Mouse (Mus musculus) hindbrain, embryonic 12.5 days (tissue): ENCODE data around the gene Fis1. TPM values are rescaled to one million over a fixed set of nuclear protein-coding genes. Genes with fewer than 3 reads are reported as not detected.

Source experiments
- ATAC-seq: fragments of 200-750 bp; cut with Nextera tagmentation; 2 replicates; pipeline ENCODE4 v1.8.0; 2017; ENCODE audit warnings: moderate TSS enrichment; ENCODE audit not compliant: low FRiP score
- H3K27ac ChIP-seq: fragments of 300-500 bp; sonication (generic); 2 replicates; pipeline ENCODE4 v1.5.1; 2016; ENCODE audit warnings: mild to moderate bottlenecking
- H3K27me3 ChIP-seq: fragments of 300-500 bp; sonication (generic); 2 replicates; pipeline ENCODE4 v1.6.1; 2016; ENCODE audit warnings: mild to moderate bottlenecking
- H3K36me3 ChIP-seq: fragments of 300-500 bp; sonication (generic); 2 replicates; pipeline ENCODE4 v1.6.1; 2016; ENCODE audit warnings: mild to moderate bottlenecking
- H3K4me1 ChIP-seq: fragments of 300-500 bp; sonication (generic); 2 replicates; pipeline ENCODE4 v1.6.1; 2016
- H3K4me2 ChIP-seq: fragments of 300-500 bp; sonication (generic); replicated peaks from 2 replicates; pipeline ENCODE4 v1.6.1; 2016; ENCODE audit warnings: mild to moderate bottlenecking
- H3K4me3 ChIP-seq: fragments of 300-500 bp; sonication (generic); 2 replicates; pipeline ENCODE4 v1.5.1; 2016; ENCODE audit warnings: mild to moderate bottlenecking
- H3K9ac ChIP-seq: fragments of 300-500 bp; sonication (generic); 2 replicates; pipeline ENCODE4 v1.6.1; 2016; ENCODE audit warnings: mild to moderate bottlenecking, moderate library complexity
- H3K9me3 ChIP-seq: fragments of 300-500 bp; sonication (generic); replicated peaks from 2 replicates; pipeline ENCODE4 v1.6.1; 2016; ENCODE audit warnings: mild to moderate bottlenecking
- WGBS: fragments of 180-500 bp; shearing (Covaris S2); methylation state at CpG from one replicate; pipeline ENCODE4 v1.1.7; 2016; 5-methylcytosine and 5-hydroxymethylcytosine counted together
- polyA plus RNA-seq: library from polyadenylated mRNA; unstranded; fragments of >200 nt; fragmentation: Nextera tagmentation; extraction: Ambion mirVana; gene quantifications from 2 replicates; pipeline ENCODE4 v1.2.1, GENCODE M21; 2016

Fis1 gene
- polyA plus RNA-seq, 1 experiment from 2014 or later = 324 TPM

GRCm38 (mm10) chr5:136982338-136982930 is 29.4 kb downstream of the Fis1 start:
- ATAC-seq = no peak
- Histone ChIP-seq H3K4me3 (no peak overlapping the region), H3K4me1 (peaks cover 8% of the 10 kb centered on the region), H3K9ac (no peak overlapping the region), H3K27me3 (no peaks in the 10 kb centered on the region), H3K9me3 (no peaks in the 10 kb centered on the region), H3K27ac (no peak overlapping the region), H3K36me3 (peaks cover 28% of the 10 kb centered on the region), H3K4me2 (no peak overlapping the region)
- 44% methylated on average over 15 of the region's 16 CpGs for WGBS

GRCm38 (mm10) chr5:136984828-136985227 is 31.8 kb downstream of the Fis1 start:
- Histone ChIP-seq H3K9me3 (no peaks in the 10 kb centered on the region), H3K27me3 (no peaks in the 10 kb centered on the region)

GRCm38 (mm10) chr5:136986695-136987137 is 33.6 kb downstream of the Fis1 start, which contains the start of gene Plod3:
Plod3 (plus strand) TSS chr5:136987019.
- no peaks in the 10 kb centered on the region for H3K27me3 ChIP-seq
- no peaks in the 10 kb centered on the region for H3K9me3 ChIP-seq
- H3K27ac ChIP-seq = peak within 1 kb of the TSS; percentile 97
- ATAC-seq = peak; percentile 90
- peaks cover 20% of the 10 kb centered on the region for H3K4me1 ChIP-seq
- peaks cover 39% of the 10 kb centered on the region for H3K36me3 ChIP-seq
- under 1% methylated on average over 26 of the region's 26 CpGs for WGBS
- peak within 1 kb of the TSS; percentile 77 for H3K4me3 ChIP-seq
- peak within 1 kb of the TSS; percentile 91 for H3K9ac ChIP-seq
- peak within 1 kb of the TSS; percentile 87 for H3K4me2 ChIP-seq

More at GRCm38 (mm10) chr5:136984828-136985227, 31.8 kb downstream of the Fis1 start:
- Histone ChIP-seq H3K36me3 (peaks cover 33% of the 10 kb centered on the region), H3K9ac (no peak overlapping the region), H3K4me1 (peaks cover 20% of the 10 kb centered on the region), H3K4me2 (no peak overlapping the region), H3K4me3 (no peak overlapping the region), H3K27ac (no peak overlapping the region)
- WGBS = 59% methylated on average over 14 of the region's 14 CpGs
- no peak for ATAC-seq

GRCm38 (mm10) chr5:136987138-136987933 is 34.3 kb downstream of the Fis1 start:
- WGBS = under 1% methylated on average over 67 of the region's 67 CpGs
- Histone ChIP-seq H3K4me2 (peak overlapping the region; percentile 87), H3K9ac (peak overlapping the region; percentile 91), H3K4me1 (peaks cover 20% of the 10 kb centered on the region), H3K27me3 (no peaks in the 10 kb centered on the region), H3K4me3 (peak overlapping the region; percentile 77), H3K9me3 (no peaks in the 10 kb centered on the region), H3K36me3 (peaks cover 39% of the 10 kb centered on the region), H3K27ac (peak overlapping the region; percentile 97)
- ATAC-seq = peak; percentile 70

GRCm38 (mm10) chr5:136987934-136988271 is 34.8 kb downstream of the Fis1 start, which contains the start of gene Znhit1:
Znhit1 (minus strand) TSS chr5:136988021.
- Histone ChIP-seq H3K36me3 (peaks cover 44% of the 10 kb centered on the region), H3K4me1 (peaks cover 20% of the 10 kb centered on the region), H3K27ac (peak within 1 kb of the TSS; percentile 97), H3K4me2 (peak within 1 kb of the TSS; percentile 87), H3K9me3 (no peaks in the 10 kb centered on the region), H3K27me3 (no peaks in the 10 kb centered on the region), H3K9ac (peak within 1 kb of the TSS; percentile 91), H3K4me3 (peak within 1 kb of the TSS; percentile 77)
- ATAC-seq = no peak
- 9% methylated on average over 12 of the region's 12 CpGs for WGBS

GRCm38 (mm10) chr5:136988420-136988819 is 35.3 kb downstream of the Fis1 start:
- H3K9ac ChIP-seq = peak overlapping the region; percentile 91
- ATAC-seq = no peak
- no peak overlapping the region for H3K27ac ChIP-seq
- peak overlapping the region; percentile 87 for H3K4me2 ChIP-seq
- H3K36me3 ChIP-seq = peaks cover 50% of the 10 kb centered on the region
- H3K4me3 ChIP-seq = peak overlapping the region; percentile 77
- H3K27me3 ChIP-seq = no peaks in the 10 kb centered on the region
- 72% methylated on average over 5 of the region's 7 CpGs for whole genome bisulfite sequencing
- H3K9me3 ChIP-seq = no peaks in the 10 kb centered on the region
- peaks cover 20% of the 10 kb centered on the region for H3K4me1 ChIP-seq

GRCm38 (mm10) chr5:136989801-136990200 is 36.7 kb downstream of the Fis1 start:
- Histone ChIP-seq H3K9ac (no peak overlapping the region), H3K4me3 (no peak overlapping the region), H3K9me3 (no peaks in the 10 kb centered on the region), H3K36me3 (peaks cover 59% of the 10 kb centered on the region), H3K27me3 (no peaks in the 10 kb centered on the region), H3K27ac (no peak overlapping the region), H3K4me1 (peaks cover 20% of the 10 kb centered on the region), H3K4me2 (no peak overlapping the region)
- ATAC-seq = no peak
- 97% methylated on average over 6 of the region's 6 CpGs for WGBS

- Histone ChIP-seq H3K27ac (no peak overlapping the region), H3K9ac (no peak overlapping the region), H3K9me3 (no peaks in the 10 kb centered on the region), H3K4me2 (no peak overlapping the region), H3K27me3 (no peaks in the 10 kb centered on the region), H3K4me1 (peaks cover 2% of the 10 kb centered on the region; the same call in 1 of the 2 replicates), H3K36me3 (peaks cover 22% of the 10 kb centered on the region), H3K4me3 (no peak overlapping the region)
- WGBS = 85% methylated on average over 3 of the region's 5 CpGs
- ATAC-seq = no peak
Observed at GRCm38 (mm10) chr5:136999449-136999848, 46.4 kb downstream of the Fis1 start.

- Histone ChIP-seq H3K4me3 (no peak overlapping the region), H3K9ac (no peak overlapping the region), H3K27ac (no peak overlapping the region), H3K27me3 (no peaks in the 10 kb centered on the region), H3K4me1 (peaks cover 2% of the 10 kb centered on the region; the same call in 1 of the 2 replicates), H3K4me2 (no peak overlapping the region), H3K36me3 (peaks cover 11% of the 10 kb centered on the region), H3K9me3 (no peaks in the 10 kb centered on the region)
- no peak for ATAC-seq
- WGBS = 88% methylated on average over 2 of the region's 2 CpGs
Observed at GRCm38 (mm10) chr5:137000612-137001011, 47.5 kb downstream of the Fis1 start.

- Histone ChIP-seq H3K4me3 (no peak overlapping the region), H3K4me1 (no peaks in the 10 kb centered on the region), H3K27me3 (no peaks in the 10 kb centered on the region), H3K36me3 (no peaks in the 10 kb centered on the region), H3K9me3 (no peaks in the 10 kb centered on the region), H3K27ac (no peak overlapping the region), H3K4me2 (no peak overlapping the region), H3K9ac (no peak overlapping the region)
- no peak for ATAC-seq
- 75% methylated on average over 8 of the region's 8 CpGs for WGBS
Observed at GRCm38 (mm10) chr5:137007276-137007675, 54.2 kb downstream of the Fis1 start.

- Histone ChIP-seq H3K27ac (no peak overlapping the region), H3K9me3 (no peaks in the 10 kb centered on the region), H3K4me2 (no peak overlapping the region), H3K4me1 (no peaks in the 10 kb centered on the region), H3K27me3 (no peaks in the 10 kb centered on the region), H3K4me3 (no peak overlapping the region), H3K9ac (no peak overlapping the region), H3K36me3 (no peaks in the 10 kb centered on the region)
- ATAC-seq = no peak
- WGBS = 46% methylated on average over 3 of the region's 3 CpGs
Observed at GRCm38 (mm10) chr5:137009988-137010387, 56.9 kb downstream of the Fis1 start.

- Histone ChIP-seq H3K4me3 (no peak overlapping the region), H3K4me2 (no peak overlapping the region), H3K27ac (no peak overlapping the region), H3K9me3 (no peaks in the 10 kb centered on the region), H3K9ac (no peak overlapping the region), H3K4me1 (no peaks in the 10 kb centered on the region), H3K27me3 (no peaks in the 10 kb centered on the region), H3K36me3 (no peaks in the 10 kb centered on the region)
- ATAC-seq = no peak
- WGBS = 69% methylated on average over 15 of the region's 15 CpGs
Observed at GRCm38 (mm10) chr5:137012401-137012950, 59.4 kb downstream of the Fis1 start.
